ENCODE assay signal across 9 mouse cellular contexts in genomic region chrX:134275715-134276114, GRCm38 (mm10). TPM values are rescaled to one million over a fixed set of nuclear protein-coding genes. Genes with fewer than 3 reads are reported as not detected.
A peak's percentile ranks its signal among the peaks of the same experiment; 100 is the strongest.
DNase-seq lines count a peak whose midpoint lies in the region; ATAC-seq and TF ChIP-seq lines count a peak whose summit lies in the region.
"Had no signal": no experiment of that assay in that cellular context is flagged by ENCODE, and none has a peak within 500 bp of the region (broad histone marks: within the 10 kb centered on the region; RNA-seq: fewer than 3 reads in every experiment).

No protein-coding gene starts in this region.

- peak; percentile 11 for DNase-seq in kidney, postnatal 0 days (ENCODE audit: low spot score)
- DNase-seq in stomach, postnatal 0 days (ENCODE audit: low spot score): peak; percentile 32
- DNase-seq in right cerebral cortex, postnatal 14 days: no peak
- DNase-seq in right cerebral cortex, postnatal 25 days: no peak

- TF ChIP-seq CTCF in kidney, postnatal 0 days (IDR thresholded peaks at IDR 0.05; ENCODE audit: low read depth): no peak
- TF ChIP-seq CTCF in stomach, postnatal 0 days (IDR thresholded peaks at IDR 0.05; ENCODE audit: low read depth): no peak

- peak overlapping the region; percentile 67 for H3K4me2 ChIP-seq in heart, embryonic 14.5 days (ENCODE audit: low read length)
- H3K4me2 ChIP-seq in kidney, postnatal 0 days (ENCODE audit: low read length): peak overlapping the region; percentile 49
- H3K4me2 ChIP-seq in stomach, postnatal 0 days (replicated peaks; ENCODE audit: low read depth): peak overlapping the region; percentile 49

- no peaks in the 10 kb centered on the region for H3K9me3 ChIP-seq in megakaryocyte, embryonic 14.5 days
- H3K9me3 ChIP-seq in heart, embryonic 14.5 days (ENCODE audit: control insufficient read depth, low read length): no peaks in the 10 kb centered on the region
- no peaks in the 10 kb centered on the region for H3K9me3 ChIP-seq in kidney, postnatal 0 days (replicated peaks; ENCODE audit: low read length)
- H3K9me3 ChIP-seq in stomach, postnatal 0 days (ENCODE audit: control insufficient read depth, low read length): no peaks in the 10 kb centered on the region

- peak overlapping the region; percentile 92 for H3K4me3 ChIP-seq in megakaryocyte, embryonic 14.5 days (replicated peaks)
- peak overlapping the region; percentile 63 for H3K4me3 ChIP-seq in brown adipose tissue, adult 24 weeks (ENCODE audit: insufficient read depth, low read depth, low read length)
- peak overlapping the region; percentile 18 to 41 for H3K4me3 ChIP-seq in heart, embryonic 14.5 days (ENCODE audit: control insufficient read depth in 1 of 2, insufficient read depth in 1 of 2, low read depth in 1 of 2, low read length in 2 of 2)
- no peak overlapping the region; the same call in 1 of the 2 replicates for H3K4me3 ChIP-seq in kidney, postnatal 0 days (replicated peaks; ENCODE audit: low read depth, low read length)
- no peak overlapping the region for H3K4me3 ChIP-seq in stomach, postnatal 0 days (ENCODE audit: low read depth, low read length)

- 26% methylated on average over 6 of the region's 6 CpGs for WGBS in heart, embryonic 14.5 days
- WGBS in kidney, postnatal 0 days: 38% methylated on average over 6 of the region's 6 CpGs
- WGBS in stomach, postnatal 0 days: 13% methylated on average over 6 of the region's 6 CpGs

- H3K4me1 ChIP-seq in megakaryocyte, embryonic 14.5 days: peaks cover 15% of the 10 kb centered on the region
- H3K4me1 ChIP-seq in brown adipose tissue, adult 24 weeks (ENCODE audit: control insufficient read depth, insufficient read depth, insufficient read length, low read length): no peaks in the 10 kb centered on the region; the same call in 1 of the 2 replicates
- H3K4me1 ChIP-seq in heart, embryonic 14.5 days (ENCODE audit: control insufficient read depth in 2 of 2, insufficient read depth in 2 of 2, low read length in 2 of 2): no peaks in the 10 kb centered on the region
- no peaks in the 10 kb centered on the region for H3K4me1 ChIP-seq in kidney, postnatal 0 days (replicated peaks; ENCODE audit: insufficient read depth, low read length)
- no peaks in the 10 kb centered on the region for H3K4me1 ChIP-seq in stomach, postnatal 0 days (replicated peaks; ENCODE audit: control insufficient read depth, insufficient read depth)

- peak overlapping the region; percentile 90; the same call in 1 of the 2 replicates for H3K27ac ChIP-seq in brown adipose tissue, adult 24 weeks (replicated peaks; ENCODE audit: low read depth, low read length)
- H3K27ac ChIP-seq in heart, embryonic 14.5 days (replicated peaks in 1 of 2; ENCODE audit: control insufficient read depth in 1 of 2, insufficient read depth in 1 of 2, low read depth in 2 of 2, low read length in 2 of 2): peak overlapping the region; percentile 89 to 98
- H3K27ac ChIP-seq in kidney, postnatal 0 days: peak overlapping the region; percentile 78
- peak overlapping the region; percentile 76; the same call in 1 of the 2 replicates for H3K27ac ChIP-seq in stomach, postnatal 0 days (replicated peaks)

- ATAC-seq in megakaryocyte, adult 5-6 weeks (ENCODE audit: poor library complexity, severe bottlenecking): no peak
- ATAC-seq in heart, embryonic 14.5 days (ENCODE audit: insufficient number of reproducible peaks, insufficient read depth, low FRiP score, low read depth): no peak
- ATAC-seq in kidney, postnatal 0 days (replicated peaks; ENCODE audit: low FRiP score, low read depth): no peak
- no peak for ATAC-seq in stomach, postnatal 0 days (ENCODE audit: low FRiP score, low TSS enrichment)

- H3K36me3 ChIP-seq in megakaryocyte, embryonic 14.5 days (replicated peaks; ENCODE audit: low read length): peaks cover 16% of the 10 kb centered on the region
- no peaks in the 10 kb centered on the region for H3K36me3 ChIP-seq in heart, embryonic 14.5 days (ENCODE audit: control insufficient read depth, insufficient read depth, low read length)
- H3K36me3 ChIP-seq in kidney, postnatal 0 days (ENCODE audit: insufficient read depth, low read length): no peaks in the 10 kb centered on the region
- no peaks in the 10 kb centered on the region for H3K36me3 ChIP-seq in stomach, postnatal 0 days (ENCODE audit: control insufficient read depth, insufficient read depth, low read length)

- no peak for TF ChIP-seq EP300 in stomach, postnatal 0 days (optimal IDR thresholded peaks at IDR 0.05)

- H3K27me3 ChIP-seq in megakaryocyte, embryonic 14.5 days (replicated peaks): peaks cover 6% of the 10 kb centered on the region
- no peaks in the 10 kb centered on the region for H3K27me3 ChIP-seq in heart, embryonic 14.5 days (ENCODE audit: control insufficient read depth, insufficient read depth, low read length)
- no peaks in the 10 kb centered on the region for H3K27me3 ChIP-seq in kidney, postnatal 0 days (ENCODE audit: insufficient read depth, low read length)
- H3K27me3 ChIP-seq in stomach, postnatal 0 days (ENCODE audit: control insufficient read depth, insufficient read depth, low read length): no peaks in the 10 kb centered on the region

- H3K9ac ChIP-seq in heart, embryonic 14.5 days (ENCODE audit: low read length): peak overlapping the region; percentile 58
- no peak overlapping the region for H3K9ac ChIP-seq in kidney, postnatal 0 days (ENCODE audit: low read depth, low read length)
- no peak overlapping the region for H3K9ac ChIP-seq in stomach, postnatal 0 days (ENCODE audit: low read length)

RNA-seq across cellular contexts. Expression of gene Trmt2b, which starts 1.1 kb away (rescaled TPM):
- 0.51 and 0.58 TPM in 2 replicates for polyA plus RNA-seq in megakaryocyte, embryonic 14.5 days (2012; ENCODE audit: insufficient read depth, low replicate concordance)
- 24.5 and 25.8 TPM in 2 replicates for total RNA-seq in megakaryocyte, adult 5-6 weeks (2015)
- total RNA-seq in megakaryocyte, adult 5-6 weeks (2017): 22.5 and 23.1 TPM in 2 replicates
- 51.4 and 52.6 TPM in 2 replicates for polyA plus RNA-seq in brown adipose tissue, adult 24 weeks (2012; ENCODE audit: insufficient read depth, insufficient read length, missing spikeins)
- 43.7 and 48.8 TPM in 2 replicates for polyA plus RNA-seq in heart, embryonic 14.5 days (2014; fragmentation: Nextera tagmentation; extraction: Ambion mirVana)
- 16.6 and 17.3 TPM in 2 replicates for polyA plus RNA-seq in kidney, postnatal 0 days (2015; fragmentation: Nextera tagmentation; extraction: Ambion mirVana)
- polyA plus RNA-seq in stomach, postnatal 0 days (2015; fragmentation: Nextera tagmentation; extraction: Ambion mirVana): 12.8 and 13.7 TPM in 2 replicates

RNA-seq across cellular contexts. Expression of gene Tmem35a, which starts 19.3 kb away (rescaled TPM):
- not detected in 2 replicates for polyA plus RNA-seq in megakaryocyte, embryonic 14.5 days (2012; ENCODE audit: insufficient read depth, low replicate concordance)
- not detected in 2 replicates for total RNA-seq in megakaryocyte, adult 5-6 weeks (2015)
- total RNA-seq in megakaryocyte, adult 5-6 weeks (2017): not detected in 2 replicates
- 1.6 and 3.1 TPM in 2 replicates for polyA plus RNA-seq in brown adipose tissue, adult 24 weeks (2012; ENCODE audit: insufficient read depth, insufficient read length, missing spikeins)
- 14.8 and 20.2 TPM in 2 replicates for polyA plus RNA-seq in heart, embryonic 14.5 days (2014; fragmentation: Nextera tagmentation; extraction: Ambion mirVana)
- polyA plus RNA-seq in kidney, postnatal 0 days (2015; fragmentation: Nextera tagmentation; extraction: Ambion mirVana): 9.9 and 11.8 TPM in 2 replicates
- polyA plus RNA-seq in stomach, postnatal 0 days (2015; fragmentation: Nextera tagmentation; extraction: Ambion mirVana): 1.7 and 2.0 TPM in 2 replicates
- total RNA-seq: neutrophil, adult 5-6 weeks had no signal

RNA-seq across cellular contexts. Expression of gene Cenpi, which starts 32.2 kb away (rescaled TPM):
- polyA plus RNA-seq in megakaryocyte, embryonic 14.5 days (2012; ENCODE audit: insufficient read depth, low replicate concordance): 0.15 TPM in 1 of 2 replicates, not detected in the other
- total RNA-seq in megakaryocyte, adult 5-6 weeks (2015): 22.4 and 28.4 TPM in 2 replicates
- 26.9 and 27.1 TPM in 2 replicates for total RNA-seq in megakaryocyte, adult 5-6 weeks (2017)
- not detected in 2 replicates for polyA plus RNA-seq in brown adipose tissue, adult 24 weeks (2012; ENCODE audit: insufficient read depth, insufficient read length, missing spikeins)
- 28.7 and 31.3 TPM in 2 replicates for polyA plus RNA-seq in heart, embryonic 14.5 days (2014; fragmentation: Nextera tagmentation; extraction: Ambion mirVana)
- 12.4 and 15.9 TPM in 2 replicates for polyA plus RNA-seq in kidney, postnatal 0 days (2015; fragmentation: Nextera tagmentation; extraction: Ambion mirVana)
- 6.2 and 7.4 TPM in 2 replicates for polyA plus RNA-seq in stomach, postnatal 0 days (2015; fragmentation: Nextera tagmentation; extraction: Ambion mirVana)

RNA-seq across cellular contexts. Expression of gene Nox1, which starts 54.0 kb away (rescaled TPM):
- not detected in 2 replicates for polyA plus RNA-seq in megakaryocyte, embryonic 14.5 days (2012; ENCODE audit: insufficient read depth, low replicate concordance)
- total RNA-seq in megakaryocyte, adult 5-6 weeks (2015): not detected in 2 replicates
- 0.18 TPM in 1 of 2 replicates, not detected in the other for total RNA-seq in megakaryocyte, adult 5-6 weeks (2017)
- not detected in 2 replicates for polyA plus RNA-seq in brown adipose tissue, adult 24 weeks (2012; ENCODE audit: insufficient read depth, insufficient read length, missing spikeins)
- polyA plus RNA-seq in heart, embryonic 14.5 days (2014; fragmentation: Nextera tagmentation; extraction: Ambion mirVana): 0.31 TPM in 1 of 2 replicates, not detected in the other
- polyA plus RNA-seq in kidney, postnatal 0 days (2015; fragmentation: Nextera tagmentation; extraction: Ambion mirVana): 0.20 TPM in 1 of 2 replicates, not detected in the other
- 0.15 and 0.16 TPM in 2 replicates for polyA plus RNA-seq in stomach, postnatal 0 days (2015; fragmentation: Nextera tagmentation; extraction: Ambion mirVana)

Comparison
In these comparisons a context has a peak if more than half of its experiments do, and no peak if none do; other contexts are left out.
1. H3K4me3 ChIP-seq: peak in megakaryocyte, embryonic 14.5 days (single experiment), brown adipose tissue, adult 24 weeks (single experiment) and heart, embryonic 14.5 days (2 of 2); none in kidney, postnatal 0 days (single experiment) and stomach, postnatal 0 days (single experiment).
2. DNase-seq: peak in kidney, postnatal 0 days (single experiment) and stomach, postnatal 0 days (single experiment); none in right cerebral cortex, postnatal 14 days (single experiment) and right cerebral cortex, postnatal 25 days (single experiment).
3. Peak in every context shown above with its lines, with median percentiles within 50 percentile points of each other: H3K27ac ChIP-seq and H3K4me2 ChIP-seq.